Mouse (Mus musculus) brain, embryonic 18.5 days (tissue): ENCODE results near the gene Gm27179.
"Not testable (repeated sequence)": the region's sequence is repeated elsewhere in the genome, so short reads cannot be mapped to it uniquely, and the experiment has no call there.

ENCODE experiments used
- DNase-seq: peaks from one replicate; pipeline ENCODE4 v3.0.0-alpha.2; 2012; ENCODE audit warnings: low read depth, low spot score

Gene Gm27179

GRCm38 (mm10) chr14:69473941-69474646 lies 38.3 kb downstream of the Gm27179 start:
- DNase-seq, result not testable (repeated sequence)

DNA sequence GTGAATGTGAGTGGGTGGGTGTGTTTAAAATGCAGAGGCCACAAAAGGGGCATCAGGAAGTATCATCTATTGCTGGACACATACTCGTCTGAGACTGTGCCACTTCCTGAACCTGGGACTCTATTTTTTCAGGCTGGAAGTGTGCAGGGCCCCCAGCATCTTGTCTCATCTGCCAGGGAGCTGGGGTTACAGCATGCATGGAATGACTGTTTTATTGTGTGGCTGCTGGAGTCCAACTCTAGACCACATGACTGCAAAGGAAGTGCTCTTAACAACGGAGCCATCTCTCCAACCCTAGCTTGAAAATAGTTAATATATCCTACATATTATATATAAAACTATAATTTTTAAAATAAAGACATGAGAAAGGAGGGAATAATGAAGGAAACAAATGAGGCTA lies 39.0 kb downstream of the Gm27179 start:
- not testable (repeated sequence) for DNase-seq

GRCm38 (mm10) chr14:69470122-69470708 lies 42.1 kb downstream of the Gm27179 start:
- DNase-seq, result not testable (repeated sequence)

GRCm38 (mm10) chr14:69467612-69468366 lies 44.6 kb downstream of the Gm27179 start:
- not testable (repeated sequence) for DNase-seq

DNA sequence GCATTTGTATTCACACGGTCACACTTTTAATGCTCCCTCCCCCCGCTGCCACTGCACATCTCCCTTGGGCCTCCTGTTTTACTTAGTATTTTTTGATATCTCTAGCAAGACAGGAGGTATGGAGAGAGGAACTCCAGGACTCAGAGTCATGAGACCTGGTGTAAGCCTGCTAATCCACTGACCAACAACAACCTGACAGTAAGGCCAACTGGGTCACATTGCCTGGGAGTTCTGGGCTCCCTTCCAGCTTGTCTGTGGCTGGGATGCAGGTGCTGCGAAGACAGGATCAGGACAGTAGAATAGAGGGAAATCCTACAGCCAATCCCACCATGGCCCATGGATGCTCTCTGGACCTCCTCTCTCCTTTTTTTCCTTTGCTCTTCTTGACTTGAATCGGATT lies 47.9 kb downstream of the Gm27179 start:
- not testable (repeated sequence) for DNase-seq
